Mouse (Mus musculus): ENCODE results near the gene Mctp2.

Mctp2 gene

GRCm38 (mm10) chr7:72162256-72162655 is 144.2 kb downstream of the Mctp2 start:
- no peak for DNase-seq

GRCm38 (mm10) chr7:72159513-72160063 is 146.8 kb downstream of the Mctp2 start:
- peak; percentile 24 for DNase-seq

DNA sequence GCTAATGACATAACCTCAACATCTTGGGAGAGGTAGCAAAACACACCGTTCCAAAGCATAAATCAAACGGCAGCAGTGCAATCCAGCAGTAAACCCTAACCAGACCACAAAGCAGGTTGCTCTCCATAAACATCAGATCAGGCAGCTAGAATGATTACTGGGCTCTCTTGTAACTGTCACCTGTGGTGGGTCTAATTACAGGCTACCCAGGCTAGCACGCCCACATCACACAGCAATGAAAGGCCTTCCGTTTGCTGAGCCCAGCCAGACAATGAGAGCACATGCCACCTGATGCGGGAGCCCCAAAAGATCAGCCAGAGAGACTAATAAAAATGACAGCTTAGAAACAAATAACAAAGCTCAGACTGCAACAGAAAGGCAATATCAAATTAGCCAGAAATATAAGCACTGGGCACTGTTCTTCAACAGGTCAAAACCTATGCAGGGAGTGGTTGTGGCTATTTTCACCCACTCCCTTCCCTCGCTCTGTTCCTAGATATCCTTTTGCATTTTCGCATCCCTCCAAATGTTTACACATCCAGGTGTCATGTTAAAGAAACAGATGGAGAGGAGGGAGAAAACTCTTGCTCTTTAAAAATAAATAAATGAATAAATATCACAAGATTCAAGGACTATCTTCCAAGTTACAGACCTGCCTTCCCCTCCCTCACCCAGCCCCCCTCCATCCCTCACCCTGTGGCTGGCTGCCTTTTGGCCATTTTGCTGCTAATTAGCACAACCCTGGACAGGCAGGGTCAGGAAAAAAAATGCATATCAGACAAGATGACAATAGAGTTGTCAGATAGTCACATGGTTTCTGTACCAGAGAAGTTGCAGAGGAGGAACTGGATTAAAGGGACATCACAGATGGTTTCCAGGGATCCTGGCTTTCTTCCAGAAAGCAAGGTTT is 155.4 kb downstream of the Mctp2 start:
- no peak for DNase-seq

GRCm38 (mm10) chr7:72149073-72149472 is 157.3 kb downstream of the Mctp2 start:
- peak; percentile 51 for DNase-seq

GRCm38 (mm10) chr7:72146849-72147248 is 159.6 kb downstream of the Mctp2 start:
- no peak for DNase-seq

- no peak for DNase-seq
Measured at GRCm38 (mm10) chr7:72145726-72146520, 160.5 kb downstream of the Mctp2 start.

- no peak for DNase-seq
Measured at GRCm38 (mm10) chr7:72138701-72139100, 167.7 kb downstream of the Mctp2 start.

DNA sequence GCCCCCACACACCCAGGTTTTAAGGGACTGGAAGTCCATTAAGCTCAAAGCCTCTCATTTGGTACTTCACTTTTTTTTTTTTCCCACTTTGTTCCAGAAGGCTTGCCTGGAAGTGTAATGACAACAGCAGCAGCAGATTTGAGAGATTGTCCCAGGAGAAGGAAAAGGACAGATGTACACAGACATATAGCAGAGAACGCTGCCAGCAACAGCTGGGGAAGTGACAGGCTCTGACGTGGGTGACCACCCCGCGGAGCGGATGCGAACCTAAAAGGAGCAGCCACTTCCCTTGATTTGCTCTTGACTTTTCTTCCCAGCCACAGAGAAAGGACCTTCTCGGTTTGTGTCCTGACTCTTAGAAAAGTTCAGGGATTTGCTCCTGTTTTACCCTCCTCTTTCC is 185.4 kb downstream of the Mctp2 start:
- DNase-seq: no peak

DNA sequence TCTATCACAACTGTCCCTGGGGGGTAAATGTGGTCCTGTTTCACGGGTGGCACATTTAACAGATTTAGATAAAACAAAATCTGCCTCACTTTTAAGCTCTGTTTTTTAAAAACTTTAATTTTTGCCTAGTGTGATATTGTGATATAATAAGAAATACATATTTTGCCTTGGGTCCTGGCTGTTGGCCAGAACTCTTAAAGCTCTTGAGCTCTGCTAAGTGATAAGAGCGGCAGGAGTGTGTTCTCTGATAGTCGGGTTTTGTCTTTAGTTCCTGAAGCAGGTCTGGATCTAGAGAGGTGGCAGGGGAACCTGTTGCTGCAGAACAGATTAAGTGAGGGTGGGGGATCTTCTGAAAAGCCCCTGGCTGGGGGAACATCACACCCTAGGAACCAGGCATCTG is 186.7 kb downstream of the Mctp2 start:
- no peak for DNase-seq

DNA sequence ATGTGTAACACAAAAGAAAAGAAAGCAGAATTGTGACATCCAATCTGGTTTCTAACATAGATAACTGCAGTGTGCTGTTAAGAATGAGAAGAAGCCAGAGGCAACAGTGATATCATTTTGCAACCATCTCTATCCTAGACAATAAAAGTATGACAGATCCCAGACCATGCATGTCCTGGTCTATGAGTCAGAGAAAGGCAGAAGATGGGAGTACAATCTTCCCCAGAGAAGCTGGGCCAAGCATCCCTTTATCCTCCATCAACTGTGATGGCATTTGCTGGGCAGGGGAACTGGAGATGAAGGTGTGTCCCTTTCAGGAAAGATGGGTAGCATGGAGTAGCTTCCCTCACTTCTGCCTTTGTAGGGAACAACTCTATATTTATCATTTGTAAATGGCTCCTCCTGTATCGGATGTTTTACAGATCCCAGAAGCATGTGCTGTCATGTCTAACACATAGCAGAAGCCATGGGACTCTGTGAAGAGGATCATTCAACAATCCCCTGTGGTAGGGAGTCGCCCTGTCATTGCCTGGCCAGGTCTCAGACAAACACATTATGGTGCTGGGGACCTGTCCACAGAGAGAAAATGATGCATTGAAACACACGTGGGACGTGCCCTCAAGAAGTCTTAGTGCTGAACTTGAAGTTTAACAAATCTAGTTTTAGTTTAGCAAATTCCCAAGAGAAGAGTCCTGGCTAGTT is 188.9 kb downstream of the Mctp2 start:
- DNase-seq: no peak

- no peak for DNase-seq
Measured at GRCm38 (mm10) chr7:72115073-72115472, 191.3 kb downstream of the Mctp2 start.

DNA sequence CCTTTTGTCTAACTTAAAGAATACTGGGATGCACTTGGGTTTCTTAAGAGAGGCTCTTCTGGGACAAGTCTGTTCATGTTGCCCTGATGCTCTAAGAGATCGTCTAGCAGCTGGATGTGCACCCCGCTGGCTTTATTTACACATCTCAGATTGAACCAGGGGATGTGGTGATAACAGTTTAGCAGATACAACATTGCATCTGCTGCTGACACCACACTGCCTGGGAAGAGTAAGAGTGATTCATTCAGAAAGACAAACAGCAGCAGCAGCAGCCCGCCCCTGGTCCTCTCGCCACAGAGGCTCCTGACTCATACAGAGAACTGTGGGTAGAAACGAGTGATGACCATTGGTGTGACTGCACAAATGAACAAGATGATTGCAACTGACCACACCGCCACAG is 195.8 kb downstream of the Mctp2 start:
- DNase-seq: no peak

- DNase-seq: no peak
Measured at GRCm38 (mm10) chr7:72108639-72109399, 197.6 kb downstream of the Mctp2 start.

DNA sequence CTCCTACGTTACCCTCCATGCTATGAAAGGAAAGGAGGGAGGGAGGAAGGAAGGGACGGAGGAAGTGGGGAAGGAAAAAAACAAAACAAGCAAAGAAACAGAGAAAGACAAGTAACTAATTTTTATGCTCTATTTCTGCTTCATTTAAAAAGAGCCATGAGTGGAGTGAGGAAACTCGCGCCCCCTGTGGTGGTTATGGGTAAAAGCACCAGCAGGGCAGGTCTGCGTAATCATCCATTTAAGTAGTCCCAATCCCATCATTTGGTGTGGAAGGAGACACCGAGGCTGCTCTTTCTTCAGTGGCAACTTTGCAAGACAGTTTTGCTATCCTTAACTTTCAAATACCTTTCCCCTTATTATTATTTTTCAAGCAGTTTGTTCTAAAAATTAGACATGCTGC is 202.2 kb downstream of the Mctp2 start:
- no peak for DNase-seq

GRCm38 (mm10) chr7:72103654-72104053 is 202.8 kb downstream of the Mctp2 start:
- no peak for DNase-seq

DNA sequence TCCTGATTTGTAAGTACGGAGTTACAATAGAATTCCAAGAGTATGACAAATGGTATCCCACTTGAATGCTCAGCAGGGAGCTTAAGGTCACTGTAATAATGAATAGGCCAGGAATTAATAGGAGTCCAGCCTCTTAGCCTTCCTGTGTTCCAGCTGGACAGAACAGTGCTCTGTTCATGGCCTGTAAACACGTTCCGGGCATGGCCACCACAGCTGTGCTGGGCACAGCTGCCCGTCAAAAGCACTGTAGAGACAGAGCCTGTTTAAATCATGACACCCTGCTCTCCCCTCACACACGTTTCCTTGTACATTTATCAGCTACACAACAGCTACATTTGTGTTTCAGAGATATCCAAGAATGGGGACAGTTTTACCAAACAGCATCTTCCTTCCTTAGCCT is 205.7 kb downstream of the Mctp2 start:
- DNase-seq: no peak

DNA sequence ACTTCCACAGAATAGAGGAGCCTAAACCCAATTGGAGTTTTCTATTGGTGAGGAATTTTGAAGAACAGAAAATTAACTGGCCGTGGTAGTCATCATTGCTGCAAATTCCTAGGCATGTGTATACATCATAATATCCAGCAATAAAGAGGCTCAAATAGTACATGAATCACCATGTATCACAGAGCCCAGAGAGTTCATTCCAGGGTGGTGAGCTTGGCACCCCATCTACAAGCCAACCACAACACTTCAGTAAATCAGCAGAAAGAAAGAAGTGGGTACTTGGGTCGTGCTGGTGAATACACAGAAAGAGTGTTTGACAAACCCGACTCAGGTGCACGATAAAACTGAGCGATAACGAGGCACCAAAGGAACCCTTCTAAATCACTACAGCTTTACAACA is 207.8 kb downstream of the Mctp2 start:
- no peak for DNase-seq

GRCm38 (mm10) chr7:72096973-72097372 is 209.4 kb downstream of the Mctp2 start:
- no peak for DNase-seq

GRCm38 (mm10) chr7:72096433-72096832 is 210.0 kb downstream of the Mctp2 start:
- DNase-seq: no peak

- DNase-seq: no peak
Measured at GRCm38 (mm10) chr7:72089463-72090175, 216.8 kb downstream of the Mctp2 start.

- DNase-seq: no peak
Measured at GRCm38 (mm10) chr7:72080705-72081104, 225.7 kb downstream of the Mctp2 start.

GRCm38 (mm10) chr7:72078896-72079295 is 227.5 kb downstream of the Mctp2 start:
- DNase-seq: no peak

Data from kidney, adult 18-20 months (tissue).